In the genomic region with DNA sequence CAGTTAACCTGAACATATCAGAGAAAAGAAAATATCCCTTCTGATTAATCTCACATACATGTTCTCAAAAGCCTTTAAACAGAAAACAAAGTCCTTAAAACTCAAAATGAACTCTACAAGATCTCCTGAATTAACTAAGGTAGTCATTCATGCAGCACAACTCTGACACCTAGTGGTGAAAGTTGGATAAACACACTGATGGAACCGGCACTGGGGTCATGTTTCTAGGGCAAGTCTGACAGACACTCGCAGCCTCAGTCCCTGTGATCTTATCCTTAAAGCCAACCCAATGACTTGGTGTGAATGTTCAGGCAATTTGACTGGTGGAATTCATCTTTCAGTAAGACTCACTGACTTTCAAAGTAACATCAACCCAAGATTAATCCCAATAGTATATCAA, we compare ENCODE assay signal across 9 mouse cellular contexts. TPM values are rescaled to one million over a fixed set of nuclear protein-coding genes. Genes with fewer than 3 reads are reported as not detected.
DNase-seq lines count a peak whose midpoint lies in the region; ATAC-seq lines count a peak whose summit lies in the region.
"Had no signal": no experiment of that assay in that cellular context is flagged by ENCODE, and none has a peak within 500 bp of the region (broad histone marks: within the 10 kb centered on the region; RNA-seq: fewer than 3 reads in every experiment).

No protein-coding gene starts in this region.

- no peak overlapping the region for H3K4me3 ChIP-seq in forebrain, embryonic 10.5 days
- no peak overlapping the region for H3K4me3 ChIP-seq in forebrain, embryonic 16.5 days (replicated peaks; ENCODE audit: low read length)
- H3K4me3 ChIP-seq in heart, embryonic 10.5 days: no peak overlapping the region
- no peak overlapping the region for H3K4me3 ChIP-seq in lung, embryonic 15.5 days
- H3K4me3 ChIP-seq: limb, embryonic 15.5 days had no signal

- H3K36me3 ChIP-seq in forebrain, embryonic 10.5 days (replicated peaks): no peaks in the 10 kb centered on the region
- H3K36me3 ChIP-seq in forebrain, embryonic 16.5 days (ENCODE audit: control insufficient read depth, insufficient read depth): no peaks in the 10 kb centered on the region
- H3K36me3 ChIP-seq in heart, embryonic 10.5 days: no peaks in the 10 kb centered on the region
- H3K36me3 ChIP-seq in lung, embryonic 15.5 days: no peaks in the 10 kb centered on the region
- H3K36me3 ChIP-seq: limb, embryonic 15.5 days had no signal

- no peak overlapping the region for H3K9ac ChIP-seq in forebrain, embryonic 16.5 days (replicated peaks; ENCODE audit: low read depth, low read length)
- H3K9ac ChIP-seq in lung, embryonic 15.5 days: no peak overlapping the region
- H3K9ac ChIP-seq: limb, embryonic 15.5 days had no signal

- no peaks in the 10 kb centered on the region for H3K27me3 ChIP-seq in forebrain, embryonic 10.5 days (ENCODE audit: poor library complexity, severe bottlenecking)
- H3K27me3 ChIP-seq in forebrain, embryonic 16.5 days (replicated peaks; ENCODE audit: control insufficient read depth, insufficient read depth, low read length): no peaks in the 10 kb centered on the region
- H3K27me3 ChIP-seq in heart, embryonic 10.5 days (ENCODE audit: insufficient read depth, poor library complexity, severe bottlenecking): no peaks in the 10 kb centered on the region
- no peaks in the 10 kb centered on the region for H3K27me3 ChIP-seq in lung, embryonic 15.5 days
- H3K27me3 ChIP-seq: limb, embryonic 15.5 days had no signal

- DNase-seq in forebrain, embryonic 10.5 days (ENCODE audit: extremely low spot score, low spot score): peak; percentile 42
- DNase-seq in adipocyte (ENCODE audit: low spot score): peak; percentile 82
- DNase-seq in embryo, embryonic 11 days: peak; percentile 80
- DNase-seq in heart, embryonic 10.5 days (ENCODE audit: low spot score): peak; percentile 80
- peak; percentile 76 for DNase-seq in kidney, postnatal 36 days
- peak; percentile 33 for DNase-seq in right cerebral cortex, postnatal 14 days

- H3K9me3 ChIP-seq in forebrain, embryonic 10.5 days: no peaks in the 10 kb centered on the region
- H3K9me3 ChIP-seq in forebrain, embryonic 16.5 days (ENCODE audit: control insufficient read depth, low read length): no peaks in the 10 kb centered on the region
- no peaks in the 10 kb centered on the region for H3K9me3 ChIP-seq in heart, embryonic 10.5 days
- H3K9me3 ChIP-seq in lung, embryonic 15.5 days: no peaks in the 10 kb centered on the region
- H3K9me3 ChIP-seq: limb, embryonic 15.5 days had no signal

- H3K27ac ChIP-seq in forebrain, embryonic 10.5 days: no peak overlapping the region
- H3K27ac ChIP-seq in forebrain, embryonic 16.5 days (ENCODE audit: low read length): no peak overlapping the region
- no peak overlapping the region for H3K27ac ChIP-seq in heart, embryonic 10.5 days
- H3K27ac ChIP-seq in lung, embryonic 15.5 days: no peak overlapping the region
- H3K27ac ChIP-seq: limb, embryonic 15.5 days had no signal

- WGBS in forebrain, embryonic 10.5 days: 1% methylated on average over 2 of the region's 2 CpGs
- 2% methylated on average over 2 of the region's 2 CpGs for WGBS in forebrain, embryonic 16.5 days
- 0% methylated on average over 2 of the region's 2 CpGs for WGBS in heart, embryonic 10.5 days
- WGBS in lung, embryonic 15.5 days: 2% methylated on average over 2 of the region's 2 CpGs

- H3K4me2 ChIP-seq in forebrain, embryonic 16.5 days (ENCODE audit: low read length): no peak overlapping the region
- no peak overlapping the region for H3K4me2 ChIP-seq in lung, embryonic 15.5 days
- H3K4me2 ChIP-seq: limb, embryonic 15.5 days had no signal

- no peaks in the 10 kb centered on the region for H3K4me1 ChIP-seq in forebrain, embryonic 10.5 days
- no peaks in the 10 kb centered on the region for H3K4me1 ChIP-seq in forebrain, embryonic 16.5 days (replicated peaks; ENCODE audit: control insufficient read depth, insufficient read depth, low read length)
- peaks cover 18% of the 10 kb centered on the region for H3K4me1 ChIP-seq in heart, embryonic 10.5 days
- H3K4me1 ChIP-seq in lung, embryonic 15.5 days: peaks cover 17% of the 10 kb centered on the region
- H3K4me1 ChIP-seq: limb, embryonic 15.5 days had no signal

- ATAC-seq in forebrain, embryonic 16.5 days: no peak
- ATAC-seq in lung, embryonic 15.5 days (ENCODE audit: borderline replicate concordance, extremely low read depth, low FRiP score, low TSS enrichment): 0 out of 2 replicates have a peak, but pooled peaks have one; percentile 29

RNA-seq across cellular contexts. Expression of gene Filip1, which starts 13.4 kb away (rescaled TPM):
- 11.9 and 16.3 TPM in 2 replicates for polyA plus RNA-seq in forebrain, embryonic 10.5 days (2016; fragmentation: Nextera tagmentation; extraction: Ambion mirVana)
- polyA plus RNA-seq in forebrain, embryonic 16.5 days (2015; fragmentation: Nextera tagmentation; extraction: Ambion mirVana): 2.4 and 3.0 TPM in 2 replicates
- polyA plus RNA-seq in heart, embryonic 10.5 days (2016; fragmentation: Nextera tagmentation; extraction: Ambion mirVana): 11.7 and 19.0 TPM in 2 replicates
- polyA plus RNA-seq in lung, embryonic 15.5 days (2015; fragmentation: Nextera tagmentation; extraction: Ambion mirVana): 13.3 and 14.5 TPM in 2 replicates

RNA-seq across cellular contexts. Expression of gene Senp6, which starts 40.7 kb away (rescaled TPM):
- polyA plus RNA-seq in forebrain, embryonic 10.5 days (2016; fragmentation: Nextera tagmentation; extraction: Ambion mirVana): 40.8 and 48.4 TPM in 2 replicates
- 47.2 and 48.5 TPM in 2 replicates for polyA plus RNA-seq in forebrain, embryonic 16.5 days (2015; fragmentation: Nextera tagmentation; extraction: Ambion mirVana)
- 37.0 and 53.1 TPM in 2 replicates for polyA plus RNA-seq in heart, embryonic 10.5 days (2016; fragmentation: Nextera tagmentation; extraction: Ambion mirVana)
- polyA plus RNA-seq in lung, embryonic 15.5 days (2015; fragmentation: Nextera tagmentation; extraction: Ambion mirVana): 50.0 and 50.6 TPM in 2 replicates
